Mouse (Mus musculus) stomach, embryonic 15.5 days (tissue): ENCODE results near the gene Asnsd1. TPM values are rescaled to one million over a fixed set of nuclear protein-coding genes. Genes with fewer than 3 reads are reported as not detected.
"Not testable (repeated sequence)": the region's sequence is repeated elsewhere in the genome, so short reads cannot be mapped to it uniquely, and the experiment has no call there.

Source experiments
- ATAC-seq: fragments of 200-750 bp; cut with Nextera tagmentation; 2 replicates; pipeline ENCODE4 v1.8.0; 2017; ENCODE audit warnings: low read depth, moderate number of reproducible peaks, moderate TSS enrichment; ENCODE audit not compliant: insufficient read depth, low FRiP score
- H3K27ac ChIP-seq: fragments of 300-500 bp; sonication (generic); 2 replicates; pipeline ENCODE4 v1.5.1; 2015; ENCODE audit warnings: mild to moderate bottlenecking, inconsistent platforms
- H3K27me3 ChIP-seq: fragments of 300-500 bp; sonication (generic); replicated peaks from 2 replicates; pipeline ENCODE4 v1.6.1; 2015; ENCODE audit warnings: inconsistent platforms
- H3K36me3 ChIP-seq: fragments of 300-500 bp; sonication (generic); 2 replicates; pipeline ENCODE4 v1.6.1; 2015; ENCODE audit warnings: inconsistent platforms
- H3K4me1 ChIP-seq: fragments of 300-500 bp; sonication (generic); 2 replicates; pipeline ENCODE4 v1.6.1; 2015; ENCODE audit warnings: inconsistent platforms
- H3K4me2 ChIP-seq: fragments of 300-500 bp; sonication (generic); 2 replicates; pipeline ENCODE4 v1.6.1; 2015; ENCODE audit warnings: mild to moderate bottlenecking, inconsistent platforms
- H3K4me3 ChIP-seq: fragments of 300-500 bp; sonication (generic); replicated peaks from 2 replicates; pipeline ENCODE4 v1.5.1; 2015; ENCODE audit warnings: inconsistent platforms
- H3K9ac ChIP-seq: fragments of 300-500 bp; sonication (generic); 2 replicates; pipeline ENCODE4 v1.6.1; 2015; ENCODE audit warnings: inconsistent platforms
- H3K9me3 ChIP-seq: fragments of 300-500 bp; sonication (generic); 2 replicates; pipeline ENCODE4 v1.6.1; 2016; ENCODE audit warnings: inconsistent platforms
- WGBS: fragments of 180-500 bp; shearing (Covaris S2); methylation state at CpG from one replicate; pipeline ENCODE4 v1.1.7; 2015; 5-methylcytosine and 5-hydroxymethylcytosine counted together
- polyA plus RNA-seq: library from polyadenylated mRNA; unstranded; fragments of >200 nt; fragmentation: Nextera tagmentation; extraction: Ambion mirVana; gene quantifications from 2 replicates; pipeline ENCODE4 v1.2.1, GENCODE M21; 2015

Gene Asnsd1
- polyA plus RNA-seq: 70.2 and 70.3 TPM in 2 replicates

- Histone ChIP-seq H3K4me1 (no peaks in the 10 kb centered on the region), H3K36me3 (peaks cover 4% of the 10 kb centered on the region), H3K9me3 (no peaks in the 10 kb centered on the region), H3K4me3 (peak within 1 kb of the TSS; percentile 92), H3K27ac (peak within 1 kb of the TSS; percentile 82), H3K9ac (peak within 1 kb of the TSS; percentile 94), H3K4me2 (peak within 1 kb of the TSS; percentile 56), H3K27me3 (no peaks in the 10 kb centered on the region)
- peak; percentile 100 for ATAC-seq
- WGBS: under 1% methylated on average over 44 of the region's 44 CpGs
These were observed at the start of gene Asnsd1, which contains the start of the genes Asdurf and Gm28551 for GRCm38 (mm10) chr1:53352327-53353261. Asnsd1 (minus strand) TSS chr1:53352752. Asdurf (minus strand) TSS chr1:53352619. Gm28551 (minus strand) TSS chr1:53352667.

- not testable (repeated sequence) for H3K4me1 ChIP-seq
- H3K4me2 ChIP-seq: peak overlapping the region; percentile 33
These were observed 41.6 kb upstream of the Asnsd1 start for GRCm38 (mm10) chr1:53393936-53394760.

GRCm38 (mm10) chr1:53388762-53389161 is 36.2 kb upstream of the Asnsd1 start:
- no peak overlapping the region for H3K9ac ChIP-seq
- H3K4me3 ChIP-seq: no peak overlapping the region
- no peaks in the 10 kb centered on the region for H3K4me1 ChIP-seq
- 96% methylated on average over 14 of the region's 14 CpGs for WGBS
- H3K27me3 ChIP-seq: no peaks in the 10 kb centered on the region
- no peak for ATAC-seq
- H3K4me2 ChIP-seq: no peak overlapping the region
- no peak overlapping the region for H3K27ac ChIP-seq
- H3K36me3 ChIP-seq: no peaks in the 10 kb centered on the region
- no peaks in the 10 kb centered on the region for H3K9me3 ChIP-seq

More at GRCm38 (mm10) chr1:53393936-53394760, 41.6 kb upstream of the Asnsd1 start:
- H3K4me3 ChIP-seq, H3K27ac ChIP-seq, H3K27me3 ChIP-seq, ATAC-seq, H3K9me3 ChIP-seq, H3K9ac ChIP-seq, H3K36me3 ChIP-seq: not testable (repeated sequence)
- WGBS: 31% methylated on average over 21 of the region's 21 CpGs

- Histone ChIP-seq H3K36me3 (no peaks in the 10 kb centered on the region), H3K4me2 (no peak overlapping the region), H3K27me3 (no peaks in the 10 kb centered on the region), H3K4me1 (no peaks in the 10 kb centered on the region), H3K9me3 (no peaks in the 10 kb centered on the region), H3K4me3 (no peak overlapping the region), H3K27ac (no peak overlapping the region), H3K9ac (no peak overlapping the region)
- ATAC-seq: no peak
- WGBS: 75% methylated on average over 6 of the region's 6 CpGs
These were observed 31.6 kb upstream of the Asnsd1 start for GRCm38 (mm10) chr1:53384085-53384688.

GRCm38 (mm10) chr1:53377731-53378130 is 25.2 kb upstream of the Asnsd1 start:
- 71% methylated on average over 3 of the region's 3 CpGs for WGBS
- Histone ChIP-seq H3K4me3 (no peak overlapping the region), H3K27me3 (no peaks in the 10 kb centered on the region), H3K9me3 (no peaks in the 10 kb centered on the region), H3K27ac (no peak overlapping the region), H3K4me2 (no peak overlapping the region), H3K36me3 (no peaks in the 10 kb centered on the region), H3K9ac (no peak overlapping the region), H3K4me1 (no peaks in the 10 kb centered on the region)
- no peak for ATAC-seq

GRCm38 (mm10) chr1:53375965-53376364 is 23.4 kb upstream of the Asnsd1 start:
- ATAC-seq, H3K36me3 ChIP-seq, H3K4me3 ChIP-seq, H3K27ac ChIP-seq, H3K9ac ChIP-seq, H3K4me1 ChIP-seq, H3K4me2 ChIP-seq, H3K9me3 ChIP-seq, H3K27me3 ChIP-seq: not testable (repeated sequence)
- 73% methylated on average over 2 of the region's 2 CpGs for WGBS

GRCm38 (mm10) chr1:53358988-53359387 is 6.4 kb upstream of the Asnsd1 start:
- Histone ChIP-seq H3K4me2 (no peak overlapping the region), H3K4me1 (no peaks in the 10 kb centered on the region), H3K9ac (no peak overlapping the region), H3K4me3 (no peak overlapping the region), H3K36me3 (no peaks in the 10 kb centered on the region), H3K27ac (no peak overlapping the region), H3K9me3 (no peaks in the 10 kb centered on the region), H3K27me3 (no peaks in the 10 kb centered on the region)
- ATAC-seq: no peak

GRCm38 (mm10) chr1:53341071-53341470 is 11.5 kb downstream of the Asnsd1 start:
- Histone ChIP-seq H3K9me3 (no peaks in the 10 kb centered on the region), H3K9ac (no peak overlapping the region), H3K27me3 (no peaks in the 10 kb centered on the region), H3K4me1 (no peaks in the 10 kb centered on the region), H3K36me3 (peaks cover 17% of the 10 kb centered on the region), H3K27ac (no peak overlapping the region), H3K4me2 (no peak overlapping the region), H3K4me3 (no peak overlapping the region)
- ATAC-seq: no peak
- 95% methylated on average over 2 of the region's 2 CpGs for WGBS

GRCm38 (mm10) chr1:53337403-53337802 is 15.1 kb downstream of the Asnsd1 start:
- WGBS: 72% methylated on average over 2 of the region's 2 CpGs
- not testable (repeated sequence) for H3K27ac ChIP-seq, H3K4me2 ChIP-seq, H3K4me1 ChIP-seq, H3K36me3 ChIP-seq, H3K27me3 ChIP-seq, H3K9me3 ChIP-seq, ATAC-seq, H3K4me3 ChIP-seq, H3K9ac ChIP-seq

- Histone ChIP-seq H3K9ac (no peak overlapping the region), H3K4me2 (no peak overlapping the region), H3K27me3 (no peaks in the 10 kb centered on the region), H3K4me3 (no peak overlapping the region), H3K9me3 (no peaks in the 10 kb centered on the region), H3K4me1 (no peaks in the 10 kb centered on the region), H3K27ac (no peak overlapping the region), H3K36me3 (no peaks in the 10 kb centered on the region)
- ATAC-seq: no peak
These were observed 17.1 kb downstream of the Asnsd1 start for GRCm38 (mm10) chr1:53335465-53335864.

GRCm38 (mm10) chr1:53333527-53333926 is 19.0 kb downstream of the Asnsd1 start:
- H3K4me1 ChIP-seq, H3K36me3 ChIP-seq, H3K4me2 ChIP-seq, H3K9me3 ChIP-seq, H3K4me3 ChIP-seq, H3K27me3 ChIP-seq, H3K9ac ChIP-seq, H3K27ac ChIP-seq, ATAC-seq: not testable (repeated sequence)
- WGBS: 60% methylated on average over 5 of the region's 5 CpGs
